Comparison of ENCODE assay signal across 19 mouse cellular contexts in genomic region chr5:105535186-105535585, GRCm38 (mm10).
"Had no signal": no experiment of that assay in that cellular context is flagged by ENCODE, and none has a peak within 500 bp of the region (broad histone marks: within the 10 kb centered on the region; RNA-seq: fewer than 3 reads in every experiment).

No protein-coding gene starts in this region.

- DNase-seq: lung, adult 18-20 months; lung, embryonic 14.5 days; lung, postnatal 10 days; lung, postnatal 4 days; retina, postnatal 1 day; right cerebral cortex, adult 18-20 months; right cerebral cortex, postnatal 25 days; right cerebral cortex, postnatal 4 days; spleen, adult 18-20 months; thymus, adult 18-20 months; thymus, postnatal 14 days; thymus, postnatal 36 days had no signal

- ATAC-seq: midbrain, embryonic 13.5 days; midbrain, embryonic 16.5 days had no signal

- H3K4me2 ChIP-seq: liver, embryonic 15.5 days; lung, embryonic 14.5 days; midbrain, embryonic 13.5 days; neural tube, embryonic 13.5 days; neural tube, embryonic 15.5 days had no signal

- H3K9me3 ChIP-seq: liver, embryonic 15.5 days; midbrain, embryonic 10.5 days; midbrain, embryonic 13.5 days; neural tube, embryonic 13.5 days; neural tube, embryonic 15.5 days had no signal

- H3K27me3 ChIP-seq: liver, embryonic 15.5 days; midbrain, embryonic 13.5 days; neural tube, embryonic 13.5 days; neural tube, embryonic 15.5 days had no signal

- H3K9ac ChIP-seq: liver, embryonic 15.5 days; lung, embryonic 14.5 days; midbrain, embryonic 13.5 days; neural tube, embryonic 13.5 days; neural tube, embryonic 15.5 days had no signal

- H3K4me1 ChIP-seq: midbrain, embryonic 10.5 days; midbrain, embryonic 13.5 days; neural tube, embryonic 13.5 days; neural tube, embryonic 15.5 days had no signal

- H3K27ac ChIP-seq: liver, embryonic 15.5 days; midbrain, embryonic 10.5 days; midbrain, embryonic 13.5 days; neural tube, embryonic 13.5 days; neural tube, embryonic 15.5 days had no signal

- H3K4me3 ChIP-seq: liver, embryonic 15.5 days; midbrain, embryonic 10.5 days; midbrain, embryonic 13.5 days; myocyte; neural tube, embryonic 13.5 days; neural tube, embryonic 15.5 days had no signal
